Mouse (Mus musculus): ENCODE results near the gene Ppil3. TPM values are rescaled to one million over a fixed set of nuclear protein-coding genes. Genes with fewer than 3 reads are reported as not detected.

Ppil3 gene
- polyA plus RNA-seq, 1 experiment from 2014 or later = 31.3 TPM

GRCm38 (mm10) chr1:58407321-58407720, 38.0 kb downstream of the Ppil3 start:
- H3K27me3 ChIP-seq (replicated peaks; ENCODE audit: insufficient read depth, low read length) = no peaks in the 10 kb centered on the region
- ATAC-seq = no peak
- DNase-seq (ENCODE audit: low spot score) = no peak
- no peaks in the 10 kb centered on the region for H3K4me1 ChIP-seq (ENCODE audit: insufficient read depth, low read depth, low read length)
- 97% methylated on average over 7 of the region's 7 CpGs for WGBS
- TF ChIP-seq EP300 (IDR thresholded peaks at IDR 0.05) = no peak
- no peaks in the 10 kb centered on the region for H3K9me3 ChIP-seq (ENCODE audit: low read length)
- H3K36me3 ChIP-seq (ENCODE audit: insufficient read depth, low read length) = peaks cover 34% of the 10 kb centered on the region; the same call in 1 of the 2 replicates
- no peak overlapping the region for H3K4me2 ChIP-seq (replicated peaks; ENCODE audit: low read depth, low read length)
- no peak overlapping the region for H3K9ac ChIP-seq (replicated peaks; ENCODE audit: low read depth)
- no peak overlapping the region for H3K4me3 ChIP-seq (ENCODE audit: low read depth, low read length)
- no peak overlapping the region for H3K27ac ChIP-seq (ENCODE audit: low read length)

DNA sequence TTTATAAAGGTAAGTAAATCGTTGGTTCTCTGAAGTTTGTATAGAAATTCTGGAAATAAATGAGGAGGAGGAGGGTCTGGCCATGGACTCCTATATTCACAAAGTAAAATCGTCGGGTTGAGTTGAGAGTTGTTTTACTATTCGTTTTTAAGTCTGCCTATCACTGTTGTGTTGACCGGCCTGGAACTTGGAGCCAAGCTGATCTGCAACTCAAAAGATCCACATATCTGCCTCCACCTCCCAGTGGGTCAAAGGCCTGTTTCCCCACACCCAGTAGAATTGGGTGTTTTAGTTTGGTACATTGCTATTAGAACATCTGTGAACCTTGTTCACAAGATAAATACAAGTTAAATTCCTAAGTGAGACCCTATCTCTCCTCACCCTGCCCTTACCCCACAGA, 41.5 kb downstream of the Ppil3 start:
- H3K36me3 ChIP-seq (ENCODE audit: insufficient read depth, low read length) = peaks cover 38% of the 10 kb centered on the region; the same call in 1 of the 2 replicates
- no peak for ATAC-seq
- TF ChIP-seq EP300 (IDR thresholded peaks at IDR 0.05) (no peak), CTCF (IDR thresholded peaks at IDR 0.05) (no peak)
- no peak overlapping the region for H3K4me2 ChIP-seq (replicated peaks; ENCODE audit: low read depth, low read length)
- no peaks in the 10 kb centered on the region for H3K9me3 ChIP-seq (ENCODE audit: low read length)
- H3K4me1 ChIP-seq (ENCODE audit: insufficient read depth, low read depth, low read length) = no peaks in the 10 kb centered on the region
- H3K4me3 ChIP-seq (ENCODE audit: low read depth, low read length) = no peak overlapping the region
- H3K27ac ChIP-seq (ENCODE audit: low read length) = no peak overlapping the region
- 94% methylated on average over 5 of the region's 5 CpGs for WGBS
- DNase-seq (ENCODE audit: low spot score) = no peak
- H3K9ac ChIP-seq (replicated peaks; ENCODE audit: low read depth) = no peak overlapping the region
- no peaks in the 10 kb centered on the region for H3K27me3 ChIP-seq (replicated peaks; ENCODE audit: insufficient read depth, low read length)

DNA sequence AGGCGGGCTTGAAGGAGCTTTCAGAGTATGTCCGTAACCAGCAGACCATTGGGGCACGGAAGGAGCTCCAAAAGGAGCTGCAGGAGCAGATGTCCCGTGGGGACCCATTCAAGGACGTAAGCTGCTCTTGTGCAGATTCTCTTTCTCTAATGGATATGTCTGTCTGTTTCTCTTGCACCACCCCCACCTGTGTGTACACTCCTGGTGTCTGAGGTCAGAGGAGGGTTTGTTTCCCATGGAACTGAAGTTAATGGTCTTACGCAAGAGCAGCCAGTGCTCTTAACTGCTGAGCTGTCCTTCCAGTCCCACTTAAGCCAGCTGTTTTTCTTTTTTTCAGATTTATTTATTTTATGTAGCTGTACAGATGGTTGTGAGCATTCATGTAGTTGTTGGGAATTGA, 43.9 kb downstream of the Ppil3 start:
- WGBS = 88% methylated on average over 6 of the region's 6 CpGs
- Histone ChIP-seq H3K9ac (replicated peaks; ENCODE audit: low read depth) (no peak overlapping the region), H3K4me3 (ENCODE audit: low read depth, low read length) (no peak overlapping the region), H3K36me3 (ENCODE audit: insufficient read depth, low read length) (peaks cover 53% of the 10 kb centered on the region; the same call in 1 of the 2 replicates), H3K27ac (ENCODE audit: low read length) (no peak overlapping the region), H3K27me3 (replicated peaks; ENCODE audit: insufficient read depth, low read length) (no peaks in the 10 kb centered on the region), H3K9me3 (ENCODE audit: low read length) (no peaks in the 10 kb centered on the region), H3K4me2 (replicated peaks; ENCODE audit: low read depth, low read length) (no peak overlapping the region), H3K4me1 (ENCODE audit: insufficient read depth, low read depth, low read length) (no peaks in the 10 kb centered on the region)
- DNase-seq (ENCODE audit: low spot score) (peak; percentile 31), ATAC-seq (no peak)
- TF ChIP-seq CTCF (IDR thresholded peaks at IDR 0.05) (no peak), EP300 (IDR thresholded peaks at IDR 0.05) (no peak)

DNA sequence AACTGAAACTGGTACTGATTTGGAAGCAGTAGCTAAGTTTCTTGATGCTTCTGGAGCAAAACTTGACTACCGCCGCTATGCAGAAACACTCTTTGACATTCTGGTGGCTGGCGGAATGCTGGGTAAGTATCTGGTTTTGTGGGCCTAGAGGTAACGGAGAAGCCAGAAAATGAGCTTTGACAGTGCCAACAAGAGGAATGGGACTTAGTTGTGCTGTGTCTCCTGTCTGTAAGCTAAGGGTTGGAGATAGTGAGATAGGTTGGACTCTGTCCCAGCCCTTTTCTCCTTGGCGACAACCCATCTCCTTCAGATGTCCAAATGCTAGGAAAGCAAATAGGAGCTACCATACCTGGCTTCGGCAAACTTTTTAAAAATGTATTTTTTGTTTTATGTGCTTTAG, 47.6 kb downstream of the Ppil3 start:
- peaks cover 44% of the 10 kb centered on the region; the same call in 1 of the 2 replicates for H3K36me3 ChIP-seq (ENCODE audit: insufficient read depth, low read length)
- DNase-seq (ENCODE audit: low spot score) = no peak
- no peaks in the 10 kb centered on the region for H3K27me3 ChIP-seq (replicated peaks; ENCODE audit: insufficient read depth, low read length)
- TF ChIP-seq EP300 (IDR thresholded peaks at IDR 0.05) = no peak
- no peak for TF ChIP-seq CTCF (IDR thresholded peaks at IDR 0.05)
- no peak overlapping the region for H3K4me3 ChIP-seq (ENCODE audit: low read depth, low read length)
- no peaks in the 10 kb centered on the region for H3K4me1 ChIP-seq (ENCODE audit: insufficient read depth, low read depth, low read length)
- 95% methylated on average over 6 of the region's 6 CpGs for WGBS
- H3K9me3 ChIP-seq (ENCODE audit: low read length) = no peaks in the 10 kb centered on the region
- ATAC-seq = no peak
- H3K4me2 ChIP-seq (replicated peaks; ENCODE audit: low read depth, low read length) = no peak overlapping the region
- H3K9ac ChIP-seq (replicated peaks; ENCODE audit: low read depth) = no peak overlapping the region
- H3K27ac ChIP-seq (ENCODE audit: low read length) = no peak overlapping the region

DNA sequence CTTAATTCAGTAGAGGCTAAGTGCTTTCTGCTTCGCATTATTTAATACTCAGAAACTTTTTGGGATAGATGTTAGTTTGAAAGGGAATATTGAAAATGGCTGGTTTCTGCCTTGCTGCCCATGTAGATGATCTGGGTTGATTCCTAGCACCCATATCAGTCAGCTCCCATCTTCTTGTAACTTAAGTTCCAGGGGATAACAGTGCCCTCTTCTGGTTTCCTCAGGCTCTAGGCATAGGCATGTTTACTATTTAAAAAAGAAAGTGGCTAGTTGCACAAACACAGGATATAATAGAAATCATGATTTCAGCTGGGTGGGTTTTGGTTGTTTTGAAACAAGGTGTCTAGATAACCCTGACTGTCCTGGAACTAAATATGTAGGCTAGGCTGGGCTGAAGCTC, 49.1 kb downstream of the Ppil3 start:
- 96% methylated on average over 1 of the region's 1 CpGs for WGBS

GRCm38 (mm10) chr1:58395341-58395740, 49.9 kb downstream of the Ppil3 start:
- TF ChIP-seq EP300 (IDR thresholded peaks at IDR 0.05) = no peak
- TF ChIP-seq CTCF (IDR thresholded peaks at IDR 0.05) = 0 out of 2 replicates have a peak, but pooled peaks have one; percentile 12
- Histone ChIP-seq H3K4me1 (ENCODE audit: insufficient read depth, low read depth, low read length) (peaks cover 5% of the 10 kb centered on the region; the same call in 1 of the 2 replicates), H3K36me3 (ENCODE audit: insufficient read depth, low read length) (peaks cover 25% of the 10 kb centered on the region; the same call in 1 of the 2 replicates), H3K4me2 (replicated peaks; ENCODE audit: low read depth, low read length) (no peak overlapping the region), H3K4me3 (ENCODE audit: low read depth, low read length) (no peak overlapping the region), H3K9me3 (ENCODE audit: low read length) (no peaks in the 10 kb centered on the region), H3K27me3 (replicated peaks; ENCODE audit: insufficient read depth, low read length) (no peaks in the 10 kb centered on the region), H3K27ac (ENCODE audit: low read length) (no peak overlapping the region), H3K9ac (replicated peaks; ENCODE audit: low read depth) (no peak overlapping the region)
- no peak for ATAC-seq
- no peak for DNase-seq (ENCODE audit: low spot score)
- WGBS = 92% methylated on average over 3 of the region's 3 CpGs

More for the DNA sequence above, 49.1 kb downstream of the Ppil3 start:
- H3K27ac ChIP-seq (ENCODE audit: low read length) = no peak overlapping the region
- H3K4me3 ChIP-seq (ENCODE audit: low read depth, low read length) = no peak overlapping the region
- DNase-seq (ENCODE audit: low spot score) (no peak), ATAC-seq (no peak)
- H3K4me1 ChIP-seq (ENCODE audit: insufficient read depth, low read depth, low read length) = peaks cover 4% of the 10 kb centered on the region; the same call in 1 of the 2 replicates
- H3K27me3 ChIP-seq (replicated peaks; ENCODE audit: insufficient read depth, low read length) = no peaks in the 10 kb centered on the region
- H3K9me3 ChIP-seq (ENCODE audit: low read length) = no peaks in the 10 kb centered on the region
- H3K9ac ChIP-seq (replicated peaks; ENCODE audit: low read depth) = no peak overlapping the region
- TF ChIP-seq EP300 (IDR thresholded peaks at IDR 0.05) (no peak), CTCF (IDR thresholded peaks at IDR 0.05) (peak; percentile 45)
- no peak overlapping the region for H3K4me2 ChIP-seq (replicated peaks; ENCODE audit: low read depth, low read length)
- peaks cover 32% of the 10 kb centered on the region; the same call in 1 of the 2 replicates for H3K36me3 ChIP-seq (ENCODE audit: insufficient read depth, low read length)

Measured in lung, postnatal 0 days (tissue).